11 mouse cellular contexts compared by ENCODE assay signal in genomic region chr11:80483536-80484067, GRCm38 (mm10). TPM values are rescaled to one million over a fixed set of nuclear protein-coding genes. Genes with fewer than 3 reads are reported as not detected.
A peak's percentile ranks its signal among the peaks of the same experiment; 100 is the strongest.
DNase-seq lines count a peak whose midpoint lies in the region; ATAC-seq and TF ChIP-seq lines count a peak whose summit lies in the region.
"Had no signal": no experiment of that assay in that cellular context is flagged by ENCODE, and none has a peak within 500 bp of the region (broad histone marks: within the 10 kb centered on the region; RNA-seq: fewer than 3 reads in every experiment).

No protein-coding gene starts in this region.

- H3K27me3 ChIP-seq in cerebellum, adult 2 months (ENCODE audit: control insufficient read depth, insufficient read depth, low read length), result no peaks in the 10 kb centered on the region
- peaks cover 12% of the 10 kb centered on the region; the same call in 1 of the 2 replicates for H3K27me3 ChIP-seq in hindbrain, embryonic 13.5 days
- H3K27me3 ChIP-seq in midbrain, postnatal 0 days (ENCODE audit: insufficient read depth, low read length), result no peaks in the 10 kb centered on the region
- H3K27me3 ChIP-seq in intestine, embryonic 16.5 days (replicated peaks; ENCODE audit: control insufficient read depth, insufficient read depth, low read length), result no peaks in the 10 kb centered on the region

- no peak for TF ChIP-seq POLR2A in cerebellum, adult 2 months (IDR thresholded peaks at IDR 0.05; ENCODE audit: borderline replicate concordance, insufficient read depth, low read length)

- peaks cover 16% of the 10 kb centered on the region for H3K36me3 ChIP-seq in hindbrain, embryonic 13.5 days
- H3K36me3 ChIP-seq in midbrain, postnatal 0 days (ENCODE audit: insufficient read depth, low read length), result peaks cover 2% of the 10 kb centered on the region; the same call in 1 of the 2 replicates
- no peaks in the 10 kb centered on the region; the same call in 1 of the 2 replicates for H3K36me3 ChIP-seq in intestine, embryonic 16.5 days (ENCODE audit: control insufficient read depth, insufficient read depth, low read length)
- H3K36me3 ChIP-seq: liver, embryonic 13.5 days had no signal

- ATAC-seq in hindbrain, embryonic 13.5 days (ENCODE audit: low FRiP score), result 0 out of 2 replicates have a peak, but pooled peaks have one; percentile 9
- ATAC-seq in midbrain, postnatal 0 days (ENCODE audit: low FRiP score), result peak; percentile 9; the same call in 1 of the 2 replicates
- ATAC-seq in frontal cortex, adult (ENCODE audit: low TSS enrichment), result no peak
- ATAC-seq in intestine, embryonic 16.5 days, result no peak
- ATAC-seq in CD4-positive, CD25-positive, alpha-beta regulatory T cell, adult 4 months, result no peak

- H3K4me1 ChIP-seq in cerebellum, adult 2 months (ENCODE audit: control insufficient read depth, insufficient read depth, low read length), result peaks cover 24% of the 10 kb centered on the region
- peaks cover 89% of the 10 kb centered on the region for H3K4me1 ChIP-seq in hindbrain, embryonic 13.5 days (replicated peaks)
- H3K4me1 ChIP-seq in midbrain, postnatal 0 days (ENCODE audit: insufficient read depth, low read length), result peaks cover 41% of the 10 kb centered on the region
- H3K4me1 ChIP-seq in intestine, embryonic 16.5 days (ENCODE audit: control insufficient read depth, insufficient read depth, low read length), result no peaks in the 10 kb centered on the region

- DNase-seq in cerebellum, adult 2 months, result peak; percentile 52 to 58
- no peak for DNase-seq in cerebellum, adult 11 months
- DNase-seq in cerebellum, adult 9-11 months, result peak; percentile 78
- DNase-seq in midbrain, postnatal 0 days (ENCODE audit: low spot score), result no peak
- DNase-seq: kidney, adult 9 months; liver, embryonic 13.5 days; lung, postnatal 10 days had no signal

- H3K27ac ChIP-seq in cerebellum, adult 2 months (ENCODE audit: insufficient read depth, low read length), result peak overlapping the region; percentile 35
- peak overlapping the region; percentile 91 for H3K27ac ChIP-seq in hindbrain, embryonic 13.5 days
- peak overlapping the region; percentile 78 for H3K27ac ChIP-seq in midbrain, postnatal 0 days (ENCODE audit: low read depth, low read length)
- H3K27ac ChIP-seq in intestine, embryonic 16.5 days (ENCODE audit: low read length), result no peak overlapping the region
- H3K27ac ChIP-seq: liver, embryonic 13.5 days had no signal

- TF ChIP-seq CTCF in cerebellum, adult 2 months (IDR thresholded peaks at IDR 0.05; ENCODE audit: borderline replicate concordance, insufficient read depth, low read depth, low read length), result no peak
- TF ChIP-seq CTCF in midbrain, postnatal 0 days (IDR thresholded peaks at IDR 0.05), result no peak

- H3K9ac ChIP-seq in hindbrain, embryonic 13.5 days, result peak overlapping the region; percentile 66
- peak overlapping the region; percentile 50 for H3K9ac ChIP-seq in midbrain, postnatal 0 days (replicated peaks; ENCODE audit: low read length, poor library complexity, severe bottlenecking)
- H3K9ac ChIP-seq in intestine, embryonic 16.5 days (ENCODE audit: low read depth, low read length), result no peak overlapping the region
- H3K9ac ChIP-seq: liver, embryonic 13.5 days had no signal

- H3K9me3 ChIP-seq in hindbrain, embryonic 13.5 days, result no peaks in the 10 kb centered on the region
- H3K9me3 ChIP-seq in midbrain, postnatal 0 days (ENCODE audit: low read length), result no peaks in the 10 kb centered on the region
- no peaks in the 10 kb centered on the region for H3K9me3 ChIP-seq in intestine, embryonic 16.5 days (ENCODE audit: control insufficient read depth, low read length)
- H3K9me3 ChIP-seq: liver, embryonic 13.5 days had no signal

- H3K4me2 ChIP-seq in hindbrain, embryonic 13.5 days, result peak overlapping the region; percentile 97
- H3K4me2 ChIP-seq in midbrain, postnatal 0 days (ENCODE audit: low read depth, low read length, poor library complexity, severe bottlenecking), result peak overlapping the region; percentile 91
- H3K4me2 ChIP-seq in intestine, embryonic 16.5 days (ENCODE audit: low read depth, low read length), result no peak overlapping the region
- H3K4me2 ChIP-seq: liver, embryonic 13.5 days had no signal

- WGBS in cerebellum, adult 2 months, result 42% methylated on average over 6 of the region's 6 CpGs
- WGBS in hindbrain, embryonic 13.5 days, result 71% methylated on average over 6 of the region's 6 CpGs
- WGBS in midbrain, postnatal 0 days, result 65% methylated on average over 6 of the region's 6 CpGs
- WGBS in intestine, embryonic 16.5 days, result 81% methylated on average over 6 of the region's 6 CpGs

- H3K4me3 ChIP-seq in cerebellum, adult 2 months (replicated peaks; ENCODE audit: insufficient read depth, low read depth, low read length), result peak overlapping the region; percentile 27
- peak overlapping the region; percentile 17 for H3K4me3 ChIP-seq in hindbrain, embryonic 13.5 days
- H3K4me3 ChIP-seq in midbrain, postnatal 0 days (ENCODE audit: low read depth, low read length), result peak overlapping the region; percentile 12; the same call in 1 of the 2 replicates
- no peak overlapping the region for H3K4me3 ChIP-seq in intestine, embryonic 16.5 days (ENCODE audit: low read length)
- H3K4me3 ChIP-seq: liver, embryonic 13.5 days had no signal

RNA-seq across cellular contexts. Expression of gene Cdk5r1, which starts 6.8 kb away (rescaled TPM):
- 86.7 and 93.9 TPM in 2 replicates for polyA plus RNA-seq in cerebellum, adult 2 months (2012; rRNA removed)
- 93.2 and 105 TPM in 2 replicates for polyA plus RNA-seq in hindbrain, embryonic 13.5 days (2015; fragmentation: Nextera tagmentation; extraction: Ambion mirVana)
- total RNA-seq in midbrain, postnatal 0 days (2014; rRNA removed), result 376 and 420 TPM in 2 replicates
- 77.3 and 85.2 TPM in 2 replicates for polyA plus RNA-seq in midbrain, postnatal 0 days (2015; fragmentation: Nextera tagmentation; extraction: Ambion mirVana)
- polyA plus RNA-seq in intestine, embryonic 16.5 days (2015; fragmentation: Nextera tagmentation; extraction: Ambion mirVana), result 0.87 and 0.88 TPM in 2 replicates
- polyA plus RNA-seq in CD4-positive, CD25-positive, alpha-beta regulatory T cell, adult 4 months (2017; shearing (Covaris generic)), result under 1 TPM; 0.87 to 0.98 TPM

RNA-seq across cellular contexts. Expression of gene Psmd11, which starts 55.2 kb away (rescaled TPM):
- 73.1 and 74.9 TPM in 2 replicates for polyA plus RNA-seq in cerebellum, adult 2 months (2012; rRNA removed)
- polyA plus RNA-seq in hindbrain, embryonic 13.5 days (2015; fragmentation: Nextera tagmentation; extraction: Ambion mirVana), result 293 and 331 TPM in 2 replicates
- total RNA-seq in midbrain, postnatal 0 days (2014; rRNA removed), result 24.6 and 44.5 TPM in 2 replicates
- 259 and 278 TPM in 2 replicates for polyA plus RNA-seq in midbrain, postnatal 0 days (2015; fragmentation: Nextera tagmentation; extraction: Ambion mirVana)
- polyA plus RNA-seq in intestine, embryonic 16.5 days (2015; fragmentation: Nextera tagmentation; extraction: Ambion mirVana), result 259 and 281 TPM in 2 replicates
- polyA plus RNA-seq in CD4-positive, CD25-positive, alpha-beta regulatory T cell, adult 4 months (2017; shearing (Covaris generic)), result 100 to 1,000 TPM; 258 to 279 TPM

Comparison
In these comparisons a context has a peak if more than half of its experiments do, and no peak if none do; other contexts are left out.
1. DNase-seq: peak in cerebellum, adult 2 months (2 of 2) and cerebellum, adult 9-11 months (single experiment); none in cerebellum, adult 11 months (single experiment) and midbrain, postnatal 0 days (single experiment).
2. ATAC-seq: peak in hindbrain, embryonic 13.5 days (single experiment) and midbrain, postnatal 0 days (single experiment); none in frontal cortex, adult (single experiment), intestine, embryonic 16.5 days (single experiment) and CD4-positive, CD25-positive, alpha-beta regulatory T cell, adult 4 months (single experiment).
3. RNA of gene Cdk5r1, which starts 6.8 kb away (polyA plus RNA-seq): 93.2 to 105 TPM in hindbrain, embryonic 13.5 days, 86.7 to 93.9 TPM in cerebellum, adult 2 months and 77.3 to 85.2 TPM in midbrain, postnatal 0 days; 0.87 to 0.98 TPM in CD4-positive, CD25-positive, alpha-beta regulatory T cell, adult 4 months and 0.87 to 0.88 TPM in intestine, embryonic 16.5 days; every median in the first group is over 10 times any median in the second.